Mouse (Mus musculus) hindbrain, embryonic 15.5 days (tissue): Measurements from ENCODE around the gene Bcas1. TPM values are rescaled to one million over a fixed set of nuclear protein-coding genes. Genes with fewer than 3 reads are reported as not detected.

Source experiments
- ATAC-seq: fragments of 200-750 bp; cut with Nextera tagmentation; 2 replicates; pipeline ENCODE4 v1.8.0; 2017; ENCODE audit warnings: low read depth, moderate number of reproducible peaks, moderate TSS enrichment; ENCODE audit not compliant: low FRiP score
- H3K27ac ChIP-seq: fragments of 300-500 bp; sonication (generic); replicated peaks from 2 replicates; pipeline ENCODE4 v1.5.1; 2015; ENCODE audit warnings: mild to moderate bottlenecking, inconsistent platforms
- H3K27me3 ChIP-seq: fragments of 300-500 bp; sonication (generic); 2 replicates; pipeline ENCODE4 v1.6.1; 2015; ENCODE audit warnings: control low read depth, inconsistent platforms
- H3K36me3 ChIP-seq: fragments of 300-500 bp; sonication (generic); 2 replicates; pipeline ENCODE4 v1.6.1; 2015; ENCODE audit warnings: control low read depth, inconsistent platforms
- H3K4me1 ChIP-seq: fragments of 300-500 bp; sonication (generic); replicated peaks from 2 replicates; pipeline ENCODE4 v1.6.1; 2015; ENCODE audit warnings: control low read depth, inconsistent platforms
- H3K4me2 ChIP-seq: fragments of 300-500 bp; sonication (generic); 2 replicates; pipeline ENCODE4 v1.6.1; 2015; ENCODE audit warnings: moderate library complexity, mild to moderate bottlenecking, inconsistent platforms
- H3K4me3 ChIP-seq: fragments of 300-500 bp; sonication (generic); 2 replicates; pipeline ENCODE4 v1.5.1; 2015; ENCODE audit warnings: mild to moderate bottlenecking, inconsistent platforms
- H3K9ac ChIP-seq: fragments of 300-500 bp; sonication (generic); 2 replicates; pipeline ENCODE4 v1.6.1; 2015; ENCODE audit warnings: inconsistent platforms
- H3K9me3 ChIP-seq: fragments of 300-500 bp; sonication (generic); 2 replicates; pipeline ENCODE4 v1.6.1; 2016; ENCODE audit warnings: control low read depth, inconsistent platforms
- WGBS: fragments of 180-500 bp; shearing (Covaris S2); methylation state at CpG from one replicate; pipeline ENCODE4 v1.1.7; 2015; 5-methylcytosine and 5-hydroxymethylcytosine counted together
- polyA plus RNA-seq: library from polyadenylated mRNA; unstranded; fragments of >200 nt; fragmentation: Nextera tagmentation; extraction: Ambion mirVana; gene quantifications from 2 replicates; pipeline ENCODE4 v1.2.1, GENCODE M21; 2015

Bcas1 gene
- polyA plus RNA-seq, 1 experiment from 2014 or later = 15.1 TPM

- Histone ChIP-seq H3K4me3 (peak overlapping the region; percentile 17), H3K27ac (no peak overlapping the region), H3K9ac (no peak overlapping the region), H3K9me3 (no peaks in the 10 kb centered on the region), H3K27me3 (peaks cover 6% of the 10 kb centered on the region), H3K36me3 (no peaks in the 10 kb centered on the region), H3K4me1 (peaks cover 22% of the 10 kb centered on the region), H3K4me2 (peak overlapping the region; percentile 48)
- ATAC-seq = no peak
- 32% methylated on average over 23 of the region's 23 CpGs for WGBS
Measured at GRCm38 (mm10) chr2:170410677-170411489, 16.8 kb downstream of the Bcas1 start.

- Histone ChIP-seq H3K27me3 (peaks cover 6% of the 10 kb centered on the region; the same call in 1 of the 2 replicates), H3K4me1 (peaks cover 38% of the 10 kb centered on the region), H3K27ac (peak overlapping the region; percentile 65), H3K4me2 (peak overlapping the region; percentile 46; the same call in 1 of the 2 replicates), H3K9me3 (no peaks in the 10 kb centered on the region), H3K36me3 (no peaks in the 10 kb centered on the region), H3K4me3 (0 out of 2 replicates have a peak overlapping the region, but pooled peaks have one; percentile 2), H3K9ac (no peak overlapping the region)
- 29% methylated on average over 14 of the region's 14 CpGs for WGBS
- ATAC-seq = peak; percentile 55; the same call in 1 of the 2 replicates
Measured at GRCm38 (mm10) chr2:170406438-170406837, 21.2 kb downstream of the Bcas1 start.

- peaks cover 42% of the 10 kb centered on the region for H3K4me1 ChIP-seq
- H3K4me3 ChIP-seq = peak overlapping the region; percentile 15
- ATAC-seq = peak; percentile 52; the same call in 1 of the 2 replicates
- no peaks in the 10 kb centered on the region; the same call in 1 of the 2 replicates for H3K27me3 ChIP-seq
- peak overlapping the region; percentile 46 for H3K4me2 ChIP-seq
- H3K9ac ChIP-seq = 0 out of 2 replicates have a peak overlapping the region, but pooled peaks have one; percentile 15
- 13% methylated on average over 18 of the region's 18 CpGs for WGBS
- no peaks in the 10 kb centered on the region for H3K36me3 ChIP-seq
- no peaks in the 10 kb centered on the region for H3K9me3 ChIP-seq
- peak overlapping the region; percentile 60 for H3K27ac ChIP-seq
Measured at GRCm38 (mm10) chr2:170404781-170405573, 22.7 kb downstream of the Bcas1 start.

- Histone ChIP-seq H3K4me2 (no peak overlapping the region), H3K27me3 (no peaks in the 10 kb centered on the region), H3K27ac (no peak overlapping the region), H3K9ac (no peak overlapping the region), H3K36me3 (no peaks in the 10 kb centered on the region), H3K9me3 (no peaks in the 10 kb centered on the region), H3K4me1 (peaks cover 42% of the 10 kb centered on the region), H3K4me3 (no peak overlapping the region)
- 40% methylated on average over 10 of the region's 10 CpGs for WGBS
- no peak for ATAC-seq
Measured at GRCm38 (mm10) chr2:170403666-170404385, 23.8 kb downstream of the Bcas1 start.

- H3K27ac ChIP-seq = peak overlapping the region; percentile 53
Measured at GRCm38 (mm10) chr2:170401211-170401799, 26.3 kb downstream of the Bcas1 start.

GRCm38 (mm10) chr2:170400666-170401065 lies 27.0 kb downstream of the Bcas1 start:
- H3K36me3 ChIP-seq = no peaks in the 10 kb centered on the region
- 7% methylated on average over 10 of the region's 10 CpGs for WGBS
- no peaks in the 10 kb centered on the region for H3K27me3 ChIP-seq
- peak overlapping the region; percentile 58 for H3K4me2 ChIP-seq
- H3K9ac ChIP-seq = 0 out of 2 replicates have a peak overlapping the region, but pooled peaks have one; percentile 2
- no peak for ATAC-seq
- peak overlapping the region; percentile 53; the same call in 1 of the 2 replicates for H3K27ac ChIP-seq
- H3K4me3 ChIP-seq = peak overlapping the region; percentile 29
- H3K9me3 ChIP-seq = no peaks in the 10 kb centered on the region
- H3K4me1 ChIP-seq = peaks cover 35% of the 10 kb centered on the region

More at GRCm38 (mm10) chr2:170401211-170401799, 26.3 kb downstream of the Bcas1 start:
- Histone ChIP-seq H3K9ac (peak overlapping the region; percentile 24; the same call in 1 of the 2 replicates), H3K4me2 (peak overlapping the region; percentile 58), H3K36me3 (no peaks in the 10 kb centered on the region), H3K4me3 (peak overlapping the region; percentile 29), H3K4me1 (peaks cover 36% of the 10 kb centered on the region), H3K9me3 (no peaks in the 10 kb centered on the region), H3K27me3 (no peaks in the 10 kb centered on the region)
- peak; percentile 48 for ATAC-seq
- 2% methylated on average over 17 of the region's 17 CpGs for WGBS

GRCm38 (mm10) chr2:170391994-170392393 lies 35.7 kb downstream of the Bcas1 start:
- H3K9ac ChIP-seq = no peak overlapping the region
- H3K27ac ChIP-seq = no peak overlapping the region
- no peaks in the 10 kb centered on the region for H3K4me1 ChIP-seq
- no peak overlapping the region for H3K4me3 ChIP-seq
- H3K4me2 ChIP-seq = no peak overlapping the region
- H3K36me3 ChIP-seq = no peaks in the 10 kb centered on the region
- no peaks in the 10 kb centered on the region for H3K9me3 ChIP-seq
- H3K27me3 ChIP-seq = no peaks in the 10 kb centered on the region
- WGBS = 96% methylated on average over 1 of the region's 1 CpGs
- ATAC-seq = no peak

- no peaks in the 10 kb centered on the region for H3K27me3 ChIP-seq
- no peaks in the 10 kb centered on the region for H3K36me3 ChIP-seq
- no peaks in the 10 kb centered on the region for H3K9me3 ChIP-seq
- H3K4me3 ChIP-seq = no peak overlapping the region
- H3K4me1 ChIP-seq = no peaks in the 10 kb centered on the region
- ATAC-seq = no peak
- WGBS = 85% methylated on average over 5 of the region's 5 CpGs
- no peak overlapping the region for H3K4me2 ChIP-seq
- no peak overlapping the region for H3K27ac ChIP-seq
- no peak overlapping the region for H3K9ac ChIP-seq
Measured at GRCm38 (mm10) chr2:170388320-170388719, 39.3 kb downstream of the Bcas1 start.

- no peak overlapping the region for H3K27ac ChIP-seq
- no peaks in the 10 kb centered on the region for H3K36me3 ChIP-seq
- no peaks in the 10 kb centered on the region for H3K27me3 ChIP-seq
- no peak for ATAC-seq
- H3K4me1 ChIP-seq = no peaks in the 10 kb centered on the region
- 94% methylated on average over 1 of the region's 1 CpGs for whole genome bisulfite sequencing
- no peak overlapping the region for H3K4me3 ChIP-seq
- no peak overlapping the region for H3K4me2 ChIP-seq
- no peaks in the 10 kb centered on the region for H3K9me3 ChIP-seq
- no peak overlapping the region for H3K9ac ChIP-seq
Measured at GRCm38 (mm10) chr2:170385556-170385955, 42.1 kb downstream of the Bcas1 start.

- 91% methylated on average over 1 of the region's 1 CpGs for WGBS
- Histone ChIP-seq H3K27me3 (no peaks in the 10 kb centered on the region), H3K27ac (no peak overlapping the region), H3K4me1 (no peaks in the 10 kb centered on the region), H3K9ac (no peak overlapping the region), H3K36me3 (no peaks in the 10 kb centered on the region), H3K9me3 (no peaks in the 10 kb centered on the region), H3K4me2 (no peak overlapping the region), H3K4me3 (no peak overlapping the region)
- ATAC-seq = no peak
Measured at GRCm38 (mm10) chr2:170384770-170385169, 42.9 kb downstream of the Bcas1 start.

GRCm38 (mm10) chr2:170373391-170373790 lies 54.3 kb downstream of the Bcas1 start:
- H3K9ac ChIP-seq = no peak overlapping the region
- ATAC-seq = no peak

More at GRCm38 (mm10) chr2:170373391-170373790, 54.3 kb downstream of the Bcas1 start:
- no peak overlapping the region for H3K4me2 ChIP-seq
- H3K4me3 ChIP-seq = no peak overlapping the region
- no peaks in the 10 kb centered on the region for H3K36me3 ChIP-seq
- no peak overlapping the region for H3K27ac ChIP-seq
- H3K9me3 ChIP-seq = no peaks in the 10 kb centered on the region
- no peaks in the 10 kb centered on the region for H3K4me1 ChIP-seq
- 92% methylated on average over 10 of the region's 10 CpGs for WGBS
- H3K27me3 ChIP-seq = no peaks in the 10 kb centered on the region
